Mouse (Mus musculus) embryo, embryonic 11.5 days (tissue): ENCODE results near the gene Lrrc9.

ENCODE experiments used
- DNase-seq: peaks from one replicate; pipeline ENCODE4 v3.0.0-alpha.2; 2012; ENCODE audit warnings: low read depth, low spot score

The Lrrc9 gene

GRCm38 (mm10) chr12:72467789-72468188, 26.1 kb downstream of the Lrrc9 start:
- DNase-seq = no peak

GRCm38 (mm10) chr12:72476773-72477450, 35.2 kb downstream of the Lrrc9 start:
- DNase-seq = no peak

- no peak for DNase-seq
These were observed 40.6 kb downstream of the Lrrc9 start for GRCm38 (mm10) chr12:72482226-72482625.

- no peak for DNase-seq
These were observed 43.2 kb downstream of the Lrrc9 start for GRCm38 (mm10) chr12:72484872-72485271.

- no peak for DNase-seq
These were observed 45.8 kb downstream of the Lrrc9 start for GRCm38 (mm10) chr12:72487498-72487897.

GRCm38 (mm10) chr12:72489995-72490394, 48.3 kb downstream of the Lrrc9 start:
- no peak for DNase-seq

GRCm38 (mm10) chr12:72491063-72491719, 49.5 kb downstream of the Lrrc9 start:
- DNase-seq = no peak

GRCm38 (mm10) chr12:72496866-72497600, 55.4 kb downstream of the Lrrc9 start:
- DNase-seq = no peak

- DNase-seq = no peak
These were observed 67.9 kb downstream of the Lrrc9 start for GRCm38 (mm10) chr12:72509606-72510005.

- DNase-seq = no peak
These were observed 73.8 kb downstream of the Lrrc9 start for GRCm38 (mm10) chr12:72515446-72515845.

- DNase-seq = no peak
These were observed 76.6 kb downstream of the Lrrc9 start for GRCm38 (mm10) chr12:72518114-72518728.

GRCm38 (mm10) chr12:72519352-72519751, 77.7 kb downstream of the Lrrc9 start:
- DNase-seq = no peak

- no peak for DNase-seq
These were observed 78.2 kb downstream of the Lrrc9 start for GRCm38 (mm10) chr12:72519855-72520254.

GRCm38 (mm10) chr12:72520645-72521044, 79.0 kb downstream of the Lrrc9 start:
- peak; percentile 60 for DNase-seq

- DNase-seq = no peak
These were observed 83.9 kb downstream of the Lrrc9 start for GRCm38 (mm10) chr12:72525588-72525987.

GRCm38 (mm10) chr12:72532303-72532702, 90.6 kb downstream of the Lrrc9 start:
- no peak for DNase-seq

GRCm38 (mm10) chr12:72533986-72534385, 92.3 kb downstream of the Lrrc9 start:
- DNase-seq = no peak

GRCm38 (mm10) chr12:72535599-72535998, 93.9 kb downstream of the Lrrc9 start:
- DNase-seq = no peak

- DNase-seq = peak; percentile 96
These were observed 94.4 kb downstream of the Lrrc9 start, which contains the start of gene Pcnx4 for GRCm38 (mm10) chr12:72536021-72536597. Gene Pcnx4 (plus strand): TSS chr12:72536383.

GRCm38 (mm10) chr12:72538571-72538970, 96.9 kb downstream of the Lrrc9 start:
- DNase-seq = no peak

GRCm38 (mm10) chr12:72554347-72554746, 112.7 kb downstream of the Lrrc9 start:
- no peak for DNase-seq
